Mouse (Mus musculus) erythroblast, embryonic 14.5 days (primary cell): ENCODE measurements around the gene Ric8a. TPM values are rescaled to one million over a fixed set of nuclear protein-coding genes. Genes with fewer than 3 reads are reported as not detected.

Experiments
- H3K27me3 ChIP-seq: 2 replicates; pipeline ENCODE4 v1.6.1; 2012; ENCODE audit warnings: inconsistent platforms; ENCODE audit not compliant: control insufficient read depth
- H3K36me3 ChIP-seq: 2 replicates; pipeline ENCODE4 v1.6.1; 2012; ENCODE audit warnings: mild to moderate bottlenecking, inconsistent platforms; ENCODE audit not compliant: control insufficient read depth
- H3K4me1 ChIP-seq: 2 replicates; pipeline ENCODE4 v1.6.1; 2012; ENCODE audit warnings: inconsistent platforms; ENCODE audit not compliant: control insufficient read depth
- H3K4me3 ChIP-seq: replicated peaks from 2 replicates; pipeline ENCODE3; 2012; ENCODE audit warnings: moderate library complexity, mild to moderate bottlenecking, inconsistent platforms
- H3K9me3 ChIP-seq: 2 replicates; pipeline ENCODE4 v1.6.1; 2012; ENCODE audit warnings: low read length, inconsistent platforms, mixed read lengths; ENCODE audit not compliant: control insufficient read depth
- GATA1 ChIP-seq: IDR thresholded peaks from 2 replicates; pipeline ENCODE4 v1.6.1; 2012; ENCODE audit warnings: low read length, inconsistent platforms, mixed read lengths
- TAL1 ChIP-seq: IDR thresholded peaks from 3 replicates; pipeline ENCODE4 v1.6.1; 2012; ENCODE audit warnings: low read length, inconsistent platforms, mixed read lengths
- polyA plus RNA-seq: library from polyadenylated mRNA; stranded (reverse); fragments of >175 nt; gene quantifications from 2 replicates; pipeline ENCODE4 v1.2.3, GENCODE M21; 2012

The Ric8a gene
- polyA plus RNA-seq, 1 experiment: 2.1 TPM

GRCm38 (mm10) chr7:140831447-140831846, 25.3 kb upstream of the Ric8a start:
- TF ChIP-seq GATA1: no peak
- TF ChIP-seq TAL1: no peak
- Histone ChIP-seq H3K9me3 (no peaks in the 10 kb centered on the region), H3K27me3 (no peaks in the 10 kb centered on the region; the same call in 1 of the 2 replicates), H3K36me3 (no peaks in the 10 kb centered on the region), H3K4me1 (peaks cover 10% of the 10 kb centered on the region), H3K4me3 (no peak overlapping the region)

GRCm38 (mm10) chr7:140833341-140833740, 23.4 kb upstream of the Ric8a start:
- Histone ChIP-seq H3K36me3 (no peaks in the 10 kb centered on the region), H3K4me1 (peaks cover 10% of the 10 kb centered on the region), H3K9me3 (no peaks in the 10 kb centered on the region), H3K4me3 (no peak overlapping the region), H3K27me3 (peaks cover 2% of the 10 kb centered on the region)
- no peak for TF ChIP-seq TAL1
- no peak for TF ChIP-seq GATA1

- H3K4me3 ChIP-seq: peak within 1 kb of the TSS; percentile 21
- peaks cover 8% of the 10 kb centered on the region for H3K27me3 ChIP-seq
- no peak for TF ChIP-seq TAL1
- TF ChIP-seq GATA1: no peak
- no peaks in the 10 kb centered on the region for H3K36me3 ChIP-seq
- peaks cover 10% of the 10 kb centered on the region for H3K4me1 ChIP-seq
- no peaks in the 10 kb centered on the region for H3K9me3 ChIP-seq
Measured at GRCm38 (mm10) chr7:140834968-140835757, 21.6 kb upstream of the Ric8a start, which contains the start of gene Urah. Gene Urah, plus strand, starts transcription at chr7:140835018.

GRCm38 (mm10) chr7:140835758-140836087, 21.0 kb upstream of the Ric8a start:
- H3K27me3 ChIP-seq: peaks cover 13% of the 10 kb centered on the region
- H3K36me3 ChIP-seq: no peaks in the 10 kb centered on the region
- H3K4me1 ChIP-seq: peaks cover 10% of the 10 kb centered on the region
- H3K9me3 ChIP-seq: no peaks in the 10 kb centered on the region
- TF ChIP-seq GATA1: no peak
- no peak for TF ChIP-seq TAL1
- H3K4me3 ChIP-seq: no peak overlapping the region

DNA sequence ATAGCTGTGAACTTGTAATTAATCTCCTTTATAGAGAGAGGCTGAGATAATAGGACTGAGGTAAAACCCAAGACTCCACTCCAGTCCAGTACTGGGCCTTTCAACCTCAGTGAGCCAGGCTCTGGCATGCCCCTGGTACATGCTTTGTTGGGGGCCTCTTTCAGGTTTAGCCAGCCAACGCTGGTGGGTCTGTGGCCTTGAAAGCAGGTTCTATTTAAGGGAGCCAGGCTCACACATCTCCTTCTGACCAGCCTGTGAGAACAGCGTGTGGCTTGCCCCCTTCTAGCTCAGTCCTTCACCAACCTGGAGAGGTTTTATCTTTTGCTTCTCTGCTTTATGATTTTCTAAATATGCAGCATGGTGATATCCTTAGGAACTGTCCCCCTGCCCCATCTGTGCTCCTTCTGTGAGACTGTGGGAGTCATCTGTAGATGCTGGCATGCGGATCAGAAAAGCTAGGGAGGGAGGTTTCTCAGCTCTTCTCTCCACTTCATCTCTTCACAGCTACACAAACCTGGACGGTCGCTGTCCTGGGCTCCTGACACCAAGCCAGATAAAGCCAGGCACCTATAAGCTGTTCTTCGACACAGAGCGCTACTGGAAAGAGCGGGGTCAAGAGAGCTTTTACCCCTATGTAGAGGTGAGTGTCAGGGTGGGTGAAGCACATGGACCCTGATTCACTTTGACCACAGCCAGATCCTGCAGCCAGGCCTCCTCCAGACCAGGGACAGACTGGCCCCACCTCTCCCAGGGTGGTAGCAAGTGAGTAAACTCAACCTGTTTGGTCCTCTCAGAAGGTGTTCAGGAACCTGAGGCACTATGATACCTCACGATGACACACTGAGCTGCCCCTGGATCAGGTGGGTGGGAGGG, 20.3 kb upstream of the Ric8a start:
- Histone ChIP-seq H3K36me3 (no peaks in the 10 kb centered on the region), H3K4me1 (peaks cover 10% of the 10 kb centered on the region), H3K4me3 (no peak overlapping the region), H3K27me3 (peaks cover 19% of the 10 kb centered on the region), H3K9me3 (no peaks in the 10 kb centered on the region)
- TF ChIP-seq TAL1 (no peak), GATA1 (no peak)

GRCm38 (mm10) chr7:140839556-140839955, 17.2 kb upstream of the Ric8a start:
- TF ChIP-seq TAL1 (no peak), GATA1 (no peak)
- no peaks in the 10 kb centered on the region for H3K9me3 ChIP-seq
- no peaks in the 10 kb centered on the region for H3K36me3 ChIP-seq
- H3K27me3 ChIP-seq: peaks cover 36% of the 10 kb centered on the region
- no peak overlapping the region for H3K4me3 ChIP-seq
- peaks cover 10% of the 10 kb centered on the region for H3K4me1 ChIP-seq

- Histone ChIP-seq H3K4me3 (no peak overlapping the region), H3K27me3 (peaks cover 36% of the 10 kb centered on the region), H3K9me3 (no peaks in the 10 kb centered on the region), H3K4me1 (no peaks in the 10 kb centered on the region), H3K36me3 (no peaks in the 10 kb centered on the region)
- TF ChIP-seq TAL1 (no peak), GATA1 (no peak)
Measured at GRCm38 (mm10) chr7:140840750-140841735, 15.7 kb upstream of the Ric8a start.

- TF ChIP-seq TAL1: no peak
- no peak for TF ChIP-seq GATA1
- Histone ChIP-seq H3K27me3 (peaks cover 34% of the 10 kb centered on the region), H3K9me3 (no peaks in the 10 kb centered on the region), H3K36me3 (no peaks in the 10 kb centered on the region), H3K4me1 (no peaks in the 10 kb centered on the region), H3K4me3 (no peak overlapping the region)
Measured at GRCm38 (mm10) chr7:140843806-140844205, 13.0 kb upstream of the Ric8a start.
